Mouse (Mus musculus): ENCODE data around the gene Zfp428. TPM values are rescaled to one million over a fixed set of nuclear protein-coding genes. Genes with fewer than 3 reads are reported as not detected.

Gene Zfp428
- polyA plus RNA-seq, 1 experiment from 2014 or later, result 282 TPM

GRCm38 (mm10) chr7:24563837-24564206, 57.0 kb downstream of the Zfp428 start:
- 93% methylated on average over 4 of the region's 4 CpGs for WGBS
- H3K36me3 ChIP-seq, result peaks cover 49% of the 10 kb centered on the region
- no peak for ATAC-seq (ENCODE audit: low FRiP score)

GRCm38 (mm10) chr7:24564607-24565265, 57.9 kb downstream of the Zfp428 start:
- no peak for ATAC-seq (ENCODE audit: low FRiP score)
- no peak overlapping the region for H3K4me2 ChIP-seq
- no peak overlapping the region for H3K4me3 ChIP-seq (replicated peaks)
- peaks cover 49% of the 10 kb centered on the region for H3K36me3 ChIP-seq
- no peak overlapping the region for H3K9ac ChIP-seq (replicated peaks)
- no peak overlapping the region for H3K27ac ChIP-seq (replicated peaks)
- WGBS, result 70% methylated on average over 6 of the region's 6 CpGs
- H3K27me3 ChIP-seq (replicated peaks), result no peaks in the 10 kb centered on the region
- no peaks in the 10 kb centered on the region for H3K4me1 ChIP-seq
- no peaks in the 10 kb centered on the region for H3K9me3 ChIP-seq (replicated peaks)

More at GRCm38 (mm10) chr7:24563837-24564206, 57.0 kb downstream of the Zfp428 start:
- no peaks in the 10 kb centered on the region for H3K4me1 ChIP-seq
- no peak overlapping the region for H3K27ac ChIP-seq (replicated peaks)
- H3K4me3 ChIP-seq (replicated peaks), result no peak overlapping the region
- no peaks in the 10 kb centered on the region for H3K27me3 ChIP-seq (replicated peaks)
- no peaks in the 10 kb centered on the region for H3K9me3 ChIP-seq (replicated peaks)
- H3K9ac ChIP-seq (replicated peaks), result no peak overlapping the region
- H3K4me2 ChIP-seq, result no peak overlapping the region

Other genes starting within 250 kb of the Zfp428 start
- gene Zfp93, start 236.6 kb upstream of the Zfp428 start, polyA plus RNA-seq (2015; fragmentation: Nextera tagmentation; extraction: Ambion mirVana), result 6.3 and 8.8 TPM in 2 replicates
- gene Zfp61, start 205.8 kb upstream of the Zfp428 start, polyA plus RNA-seq (2015; fragmentation: Nextera tagmentation; extraction: Ambion mirVana), result 42.0 and 44.7 TPM in 2 replicates
- 20.0 and 20.2 TPM in 2 replicates for gene Zfp94, start 190.3 kb upstream of the Zfp428 start, polyA plus RNA-seq (2015; fragmentation: Nextera tagmentation; extraction: Ambion mirVana)
- gene Tescl, start 173.1 kb upstream of the Zfp428 start, polyA plus RNA-seq (2015; fragmentation: Nextera tagmentation; extraction: Ambion mirVana), result 0.24 and 0.29 TPM in 2 replicates
- 0.06 TPM in 1 of 2 replicates, not detected in the other for gene Lypd5, start 157.8 kb upstream of the Zfp428 start, polyA plus RNA-seq (2015; fragmentation: Nextera tagmentation; extraction: Ambion mirVana)
- gene Kcnn4, start 136.7 kb upstream of the Zfp428 start, polyA plus RNA-seq (2015; fragmentation: Nextera tagmentation; extraction: Ambion mirVana), result 3.0 and 11.2 TPM in 2 replicates
- 34.4 and 38.3 TPM in 2 replicates for gene Smg9, start 107.4 kb upstream of the Zfp428 start, polyA plus RNA-seq (2015; fragmentation: Nextera tagmentation; extraction: Ambion mirVana)
- not detected in 2 replicates for gene Irgc1, start 54.7 kb upstream of the Zfp428 start, polyA plus RNA-seq (2015; fragmentation: Nextera tagmentation; extraction: Ambion mirVana)
- 1.7 and 4.6 TPM in 2 replicates for gene Plaur, start 44.5 kb upstream of the Zfp428 start, polyA plus RNA-seq (2015; fragmentation: Nextera tagmentation; extraction: Ambion mirVana)
- 67.2 and 90.6 TPM in 2 replicates for gene Cadm4, start 25.0 kb upstream of the Zfp428 start, polyA plus RNA-seq (2015; fragmentation: Nextera tagmentation; extraction: Ambion mirVana)
- gene AC161166.1, start 5.4 kb downstream of the Zfp428 start, polyA plus RNA-seq (2015; fragmentation: Nextera tagmentation; extraction: Ambion mirVana), result 0.98 and 1.2 TPM in 2 replicates
- 18.8 and 21.1 TPM in 2 replicates for gene Irgq, start 23.7 kb downstream of the Zfp428 start, polyA plus RNA-seq (2015; fragmentation: Nextera tagmentation; extraction: Ambion mirVana)
- gene Pinlyp, start 39.1 kb downstream of the Zfp428 start, polyA plus RNA-seq (2015; fragmentation: Nextera tagmentation; extraction: Ambion mirVana), result 0.51 TPM in 1 of 2 replicates, not detected in the other
- gene Xrcc1, start 39.3 kb downstream of the Zfp428 start, polyA plus RNA-seq (2015; fragmentation: Nextera tagmentation; extraction: Ambion mirVana), result 60.2 and 75.0 TPM in 2 replicates
- gene Ethe1, start 80.5 kb downstream of the Zfp428 start, polyA plus RNA-seq (2015; fragmentation: Nextera tagmentation; extraction: Ambion mirVana), result 29.3 and 33.2 TPM in 2 replicates
- 12.9 and 17.5 TPM in 2 replicates for gene Zfp575, start 80.6 kb downstream of the Zfp428 start, polyA plus RNA-seq (2015; fragmentation: Nextera tagmentation; extraction: Ambion mirVana)
- gene Phldb3, start 103.8 kb downstream of the Zfp428 start, polyA plus RNA-seq (2015; fragmentation: Nextera tagmentation; extraction: Ambion mirVana), result 0.37 TPM in 1 of 2 replicates, not detected in the other
- 0.36 and 0.78 TPM in 2 replicates for gene Lypd3, start 129.5 kb downstream of the Zfp428 start, polyA plus RNA-seq (2015; fragmentation: Nextera tagmentation; extraction: Ambion mirVana)
- not detected in 2 replicates for gene Tex101, start 169.7 kb downstream of the Zfp428 start, polyA plus RNA-seq (2015; fragmentation: Nextera tagmentation; extraction: Ambion mirVana)
- gene BC049730, start 202.2 kb downstream of the Zfp428 start, polyA plus RNA-seq (2015; fragmentation: Nextera tagmentation; extraction: Ambion mirVana), result not detected in 2 replicates
- not detected in 2 replicates for gene Gm4763, start 219.9 kb downstream of the Zfp428 start, polyA plus RNA-seq (2015; fragmentation: Nextera tagmentation; extraction: Ambion mirVana)

Data from neural tube, embryonic 15.5 days (tissue).